Mouse (Mus musculus) brain, embryonic 14.5 days (tissue): Measurements from ENCODE around the gene Cltrn. TPM values are rescaled to one million over a fixed set of nuclear protein-coding genes. Genes with fewer than 3 reads are reported as not detected.

ENCODE experiments used
- DNase-seq: peaks from one replicate; pipeline ENCODE4 v3.0.0-alpha.2; 2011; ENCODE audit warnings: low read depth
- CTCF ChIP-seq: fragments of 200-500 bp; IDR thresholded peaks from 2 replicates; pipeline ENCODE4 v1.5.1; 2012; ENCODE audit warnings: inconsistent platforms, mild to moderate bottlenecking, moderate library complexity, borderline replicate concordance; ENCODE audit not compliant: insufficient read depth, insufficient read length; ENCODE audit errors: extremely low read depth
- POLR2A ChIP-seq: fragments of 200-500 bp; IDR thresholded peaks from 2 replicates; pipeline ENCODE4 v1.6.1; 2012; ENCODE audit warnings: mild to moderate bottlenecking, inconsistent platforms, borderline replicate concordance; ENCODE audit not compliant: poor library complexity, insufficient read depth, insufficient read length, severe bottlenecking; ENCODE audit errors: extremely low read depth
- polyA plus RNA-seq: library from polyadenylated mRNA; depleted of rRNA; stranded (reverse); fragments of >200 nt; gene quantifications from 2 replicates; pipeline ENCODE4 v1.2.3, GENCODE M21; 2012; rRNA removed

The Cltrn gene
- polyA plus RNA-seq, 1 experiment: 0.05 TPM

DNA sequence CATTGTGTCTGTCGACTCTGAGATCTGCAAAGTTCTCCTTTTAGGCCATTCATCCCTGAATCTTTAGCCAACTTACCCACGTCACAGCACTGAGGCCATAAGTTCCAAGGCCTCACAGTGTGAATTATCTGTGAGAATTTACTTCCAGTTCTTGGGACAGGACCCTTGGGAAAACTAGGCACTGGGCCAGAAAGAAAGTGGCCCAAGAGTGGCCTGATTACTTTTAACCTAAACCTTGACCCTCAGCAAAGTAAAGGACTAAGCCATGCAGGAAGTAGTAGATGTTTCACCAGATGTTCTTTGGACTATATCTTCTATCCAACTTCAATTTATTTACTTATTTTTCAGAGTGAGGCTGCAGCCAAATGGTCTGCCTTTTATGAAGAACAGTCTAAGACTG lies 64.1 kb downstream of the Cltrn start:
- TF ChIP-seq CTCF (no peak), POLR2A (no peak)
- no peak for DNase-seq

DNA sequence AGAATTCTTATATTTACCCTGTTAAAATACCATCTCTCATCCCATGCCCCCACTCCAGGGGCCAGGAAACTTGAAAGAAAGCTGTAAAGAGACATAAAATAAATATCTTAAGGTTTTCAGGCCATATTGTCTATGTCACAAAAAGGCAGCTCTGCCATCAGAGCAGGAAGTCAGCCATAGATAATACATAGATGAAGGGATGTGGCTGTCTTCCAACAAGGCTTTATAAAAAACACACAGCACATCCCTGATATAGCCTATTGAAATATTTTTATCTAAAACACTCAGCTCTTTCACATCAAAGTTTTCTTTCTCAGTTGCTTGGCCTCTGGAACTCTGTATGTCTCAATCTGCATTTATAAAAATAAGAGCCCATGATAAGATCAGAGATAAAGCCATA lies 65.0 kb downstream of the Cltrn start:
- DNase-seq: no peak
- no peak for TF ChIP-seq POLR2A
- TF ChIP-seq CTCF: no peak

DNA sequence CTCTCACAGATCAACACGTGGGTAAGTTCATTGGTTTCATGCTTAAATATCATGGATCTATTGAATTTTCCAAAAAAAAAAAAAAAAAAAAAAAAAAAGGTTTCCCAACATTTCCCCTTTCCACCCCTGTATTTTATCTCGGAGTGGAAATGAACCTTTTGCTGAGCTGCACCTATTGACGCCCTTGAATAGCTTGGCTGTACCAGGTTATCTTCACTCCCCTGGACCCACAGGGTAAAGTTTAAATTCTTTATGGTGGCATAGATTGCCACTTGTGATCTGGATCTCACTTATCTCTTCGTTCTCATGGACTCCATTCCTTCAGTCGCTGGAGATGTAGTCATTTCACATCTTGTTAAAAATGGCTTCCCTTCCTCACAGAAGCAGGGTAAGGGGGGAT lies 66.0 kb downstream of the Cltrn start:
- no peak for DNase-seq
- TF ChIP-seq POLR2A (no peak), CTCF (no peak)

DNA sequence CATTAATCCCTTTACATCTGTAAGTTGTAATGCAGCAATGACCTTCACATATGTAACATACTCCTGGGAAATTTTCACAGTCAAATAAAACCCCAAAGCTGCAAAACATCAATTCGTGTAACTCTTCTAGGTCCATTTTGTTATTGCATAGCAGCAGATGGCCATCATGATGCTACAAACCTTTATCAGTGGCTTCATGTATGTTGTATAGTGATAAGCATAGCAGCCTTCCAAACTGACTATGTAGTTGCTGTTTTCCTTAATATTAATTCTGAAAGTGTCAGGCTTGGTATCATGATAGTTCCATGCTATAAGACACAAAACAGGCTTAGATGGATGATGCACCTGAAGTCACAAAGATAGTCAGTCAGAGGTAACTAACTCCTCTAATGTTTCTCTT lies 76.1 kb downstream of the Cltrn start:
- no peak for DNase-seq
- no peak for TF ChIP-seq POLR2A
- TF ChIP-seq CTCF: no peak

Other genes with a start within 250 kb of the Cltrn start
- gene Ap1s2, start 179.8 kb upstream of the Cltrn start, polyA plus RNA-seq: 39.7 and 47.6 TPM in 2 replicates
- gene Zrsr2, start 130.2 kb upstream of the Cltrn start, polyA plus RNA-seq: 20.3 and 27.6 TPM in 2 replicates
- 0.33 and 0.81 TPM in 2 replicates for gene Car5b, start 60.8 kb upstream of the Cltrn start, polyA plus RNA-seq
- gene Siah1b, start 12.3 kb upstream of the Cltrn start, polyA plus RNA-seq: 21.5 and 28.2 TPM in 2 replicates
- 0.19 and 0.26 TPM in 2 replicates for gene Ace2, start 50.5 kb downstream of the Cltrn start, polyA plus RNA-seq
- gene Bmx, start 169.4 kb downstream of the Cltrn start, polyA plus RNA-seq: 0.19 and 0.45 TPM in 2 replicates
- gene Pir, start 180.5 kb downstream of the Cltrn start, polyA plus RNA-seq: 1.0 and 1.7 TPM in 2 replicates